Mouse (Mus musculus) testis, postnatal 14 days (tissue): Measurements from ENCODE around the gene Aunip.

Experiments
- DNase-seq: peaks from one replicate; pipeline ENCODE4 v3.0.0; 2021; ENCODE audit warnings: low spot score

Gene Aunip

GRCm38 (mm10) chr4:134515614-134516013, 4.8 kb downstream of the Aunip start:
- no peak for DNase-seq

GRCm38 (mm10) chr4:134516981-134517380, 6.2 kb downstream of the Aunip start:
- peak; percentile 55 for DNase-seq

GRCm38 (mm10) chr4:134517719-134518118, 6.9 kb downstream of the Aunip start:
- no peak for DNase-seq

GRCm38 (mm10) chr4:134518541-134518940, 7.7 kb downstream of the Aunip start:
- no peak for DNase-seq

GRCm38 (mm10) chr4:134519281-134519680, 8.5 kb downstream of the Aunip start:
- DNase-seq, result no peak

GRCm38 (mm10) chr4:134523447-134523846, 12.6 kb downstream of the Aunip start:
- DNase-seq, result no peak

- no peak for DNase-seq
Measured at GRCm38 (mm10) chr4:134525806-134526205, 15.0 kb downstream of the Aunip start.

- no peak for DNase-seq
Measured at GRCm38 (mm10) chr4:134526220-134526619, 15.4 kb downstream of the Aunip start.

GRCm38 (mm10) chr4:134532928-134533327, 22.1 kb downstream of the Aunip start:
- DNase-seq, result no peak

GRCm38 (mm10) chr4:134533421-134533820, 22.6 kb downstream of the Aunip start:
- no peak for DNase-seq

GRCm38 (mm10) chr4:134534124-134534886, 23.5 kb downstream of the Aunip start:
- peak; percentile 78 for DNase-seq

- DNase-seq, result peak; percentile 99
Measured at GRCm38 (mm10) chr4:134534932-134535786, 24.4 kb downstream of the Aunip start, which contains the start of gene Mtfr1l. TSS of gene Mtfr1l (minus strand) at chr4:134535387.

GRCm38 (mm10) chr4:134535787-134536151, 25.0 kb downstream of the Aunip start:
- DNase-seq, result peak; percentile 63

GRCm38 (mm10) chr4:134538997-134539580, 28.3 kb downstream of the Aunip start:
- DNase-seq, result no peak

GRCm38 (mm10) chr4:134542726-134543125, 31.9 kb downstream of the Aunip start:
- DNase-seq, result no peak

- DNase-seq, result peak; percentile 76
Measured at GRCm38 (mm10) chr4:134543261-134543660, 32.5 kb downstream of the Aunip start.

GRCm38 (mm10) chr4:134546814-134547705, 36.3 kb downstream of the Aunip start:
- DNase-seq, result no peak

- no peak for DNase-seq
Measured at GRCm38 (mm10) chr4:134548169-134548938, 37.6 kb downstream of the Aunip start.

- DNase-seq, result no peak
Measured at GRCm38 (mm10) chr4:134549899-134550298, 39.1 kb downstream of the Aunip start.

- DNase-seq, result no peak
Measured at GRCm38 (mm10) chr4:134551494-134552316, 40.9 kb downstream of the Aunip start, which contains the start of gene Selenon. TSS of gene Selenon (minus strand) at chr4:134552166.
